Mouse (Mus musculus): Measurements from ENCODE around the gene Crocc2. TPM values are rescaled to one million over a fixed set of nuclear protein-coding genes. Genes with fewer than 3 reads are reported as not detected.

The Crocc2 gene
- total and polyA plus RNA-seq, 2 experiments from 2014 or later: 0.08 to 0.34 TPM

- DNase-seq (ENCODE audit: low spot score) (peak; percentile 77), ATAC-seq (ENCODE audit: insufficient read depth, low read depth) (peak; percentile 90)
- no peak for TF ChIP-seq CTCF (IDR thresholded peaks at IDR 0.05; ENCODE audit: low read depth)
- no peak for TF ChIP-seq EP300 (IDR thresholded peaks at IDR 0.05; ENCODE audit: low read depth)
- H3K9me3 ChIP-seq (replicated peaks; ENCODE audit: control insufficient read depth, low read length): no peaks in the 10 kb centered on the region
- no peaks in the 10 kb centered on the region for H3K36me3 ChIP-seq (replicated peaks; ENCODE audit: control insufficient read depth, insufficient read depth, low read length)
- H3K4me3 ChIP-seq (ENCODE audit: low read depth, low read length): no peak overlapping the region
- 0 out of 2 replicates have a peak, but pooled peaks cover 2% of the 10 kb centered on the region for H3K27me3 ChIP-seq (ENCODE audit: control insufficient read depth, insufficient read depth, low read length)
- peaks cover 26% of the 10 kb centered on the region for H3K4me1 ChIP-seq (ENCODE audit: control insufficient read depth, insufficient read depth)
- H3K27ac ChIP-seq (ENCODE audit: low read depth): peak overlapping the region; percentile 89
- 0 out of 2 replicates have a peak overlapping the region, but pooled peaks have one; percentile 16 for H3K4me2 ChIP-seq (ENCODE audit: low read depth, low read length)
- H3K9ac ChIP-seq (replicated peaks; ENCODE audit: low read depth, low read length): 0 out of 2 replicates have a peak overlapping the region, but pooled peaks have one; percentile 40
- WGBS: 47% methylated on average over 9 of the region's 9 CpGs
Measured at GRCm38 (mm10) chr1:93216839-93217497, 48.4 kb downstream of the Crocc2 start.

- ATAC-seq (ENCODE audit: insufficient read depth, low read depth) (peak; percentile 59), DNase-seq (ENCODE audit: low spot score) (peak; percentile 16)
- peak overlapping the region; percentile 40; the same call in 1 of the 2 replicates for H3K9ac ChIP-seq (replicated peaks; ENCODE audit: low read depth, low read length)
- no peaks in the 10 kb centered on the region for H3K36me3 ChIP-seq (replicated peaks; ENCODE audit: control insufficient read depth, insufficient read depth, low read length)
- H3K4me1 ChIP-seq (ENCODE audit: control insufficient read depth, insufficient read depth): peaks cover 26% of the 10 kb centered on the region
- 30% methylated on average over 7 of the region's 7 CpGs for WGBS
- TF ChIP-seq CTCF (IDR thresholded peaks at IDR 0.05; ENCODE audit: low read depth) (0 out of 2 replicates have a peak, but pooled peaks have one; percentile 18), EP300 (IDR thresholded peaks at IDR 0.05; ENCODE audit: low read depth) (no peak)
- H3K27me3 ChIP-seq (ENCODE audit: control insufficient read depth, insufficient read depth, low read length): no peaks in the 10 kb centered on the region
- peak overlapping the region; percentile 89 for H3K27ac ChIP-seq (ENCODE audit: low read depth)
- no peaks in the 10 kb centered on the region for H3K9me3 ChIP-seq (replicated peaks; ENCODE audit: control insufficient read depth, low read length)
- no peak overlapping the region for H3K4me3 ChIP-seq (ENCODE audit: low read depth, low read length)
- H3K4me2 ChIP-seq (ENCODE audit: low read depth, low read length): 0 out of 2 replicates have a peak overlapping the region, but pooled peaks have one; percentile 16
Measured at GRCm38 (mm10) chr1:93217530-93217929, 49.0 kb downstream of the Crocc2 start.

GRCm38 (mm10) chr1:93220776-93221175 is 52.3 kb downstream of the Crocc2 start:
- Histone ChIP-seq H3K9ac (replicated peaks; ENCODE audit: low read depth, low read length) (no peak overlapping the region), H3K4me1 (ENCODE audit: control insufficient read depth, insufficient read depth) (peaks cover 25% of the 10 kb centered on the region), H3K27me3 (ENCODE audit: control insufficient read depth, insufficient read depth, low read length) (no peaks in the 10 kb centered on the region), H3K4me2 (ENCODE audit: low read depth, low read length) (no peak overlapping the region), H3K9me3 (replicated peaks; ENCODE audit: control insufficient read depth, low read length) (no peaks in the 10 kb centered on the region), H3K36me3 (replicated peaks; ENCODE audit: control insufficient read depth, insufficient read depth, low read length) (no peaks in the 10 kb centered on the region), H3K27ac (ENCODE audit: low read depth) (no peak overlapping the region), H3K4me3 (ENCODE audit: low read depth, low read length) (no peak overlapping the region)
- ATAC-seq (ENCODE audit: insufficient read depth, low read depth): no peak
- WGBS: 80% methylated on average over 7 of the region's 7 CpGs
- no peak for TF ChIP-seq EP300 (IDR thresholded peaks at IDR 0.05; ENCODE audit: low read depth)
- no peak for TF ChIP-seq CTCF (IDR thresholded peaks at IDR 0.05; ENCODE audit: low read depth)
- no peak for DNase-seq (ENCODE audit: low spot score)

GRCm38 (mm10) chr1:93223972-93224371 is 55.4 kb downstream of the Crocc2 start:
- H3K36me3 ChIP-seq (replicated peaks; ENCODE audit: control insufficient read depth, insufficient read depth, low read length): no peaks in the 10 kb centered on the region
- DNase-seq (ENCODE audit: low spot score): no peak
- 0 out of 2 replicates have a peak, but pooled peaks cover 4% of the 10 kb centered on the region for H3K4me1 ChIP-seq (ENCODE audit: control insufficient read depth, insufficient read depth)
- no peaks in the 10 kb centered on the region for H3K9me3 ChIP-seq (replicated peaks; ENCODE audit: control insufficient read depth, low read length)
- WGBS: 14% methylated on average over 18 of the region's 18 CpGs
- no peak overlapping the region for H3K9ac ChIP-seq (replicated peaks; ENCODE audit: low read depth, low read length)
- no peak overlapping the region for H3K27ac ChIP-seq (ENCODE audit: low read depth)
- no peak overlapping the region for H3K4me2 ChIP-seq (ENCODE audit: low read depth, low read length)
- H3K4me3 ChIP-seq (ENCODE audit: low read depth, low read length): no peak overlapping the region
- H3K27me3 ChIP-seq (ENCODE audit: control insufficient read depth, insufficient read depth, low read length): no peaks in the 10 kb centered on the region
- peak; percentile 27; the same call in 1 of the 2 replicates for ATAC-seq (ENCODE audit: insufficient read depth, low read depth)
- no peak for TF ChIP-seq EP300 (IDR thresholded peaks at IDR 0.05; ENCODE audit: low read depth)
- TF ChIP-seq CTCF (IDR thresholded peaks at IDR 0.05; ENCODE audit: low read depth): peak; percentile 52

- H3K27me3 ChIP-seq (ENCODE audit: control insufficient read depth, insufficient read depth, low read length): no peaks in the 10 kb centered on the region
Measured at GRCm38 (mm10) chr1:93225226-93225625, 56.7 kb downstream of the Crocc2 start.

More at GRCm38 (mm10) chr1:93225226-93225625, 56.7 kb downstream of the Crocc2 start:
- Histone ChIP-seq H3K9ac (replicated peaks; ENCODE audit: low read depth, low read length) (no peak overlapping the region), H3K9me3 (replicated peaks; ENCODE audit: control insufficient read depth, low read length) (no peaks in the 10 kb centered on the region), H3K4me2 (ENCODE audit: low read depth, low read length) (no peak overlapping the region), H3K4me3 (ENCODE audit: low read depth, low read length) (no peak overlapping the region), H3K36me3 (replicated peaks; ENCODE audit: control insufficient read depth, insufficient read depth, low read length) (no peaks in the 10 kb centered on the region), H3K4me1 (ENCODE audit: control insufficient read depth, insufficient read depth) (0 out of 2 replicates have a peak, but pooled peaks cover 11% of the 10 kb centered on the region), H3K27ac (ENCODE audit: low read depth) (no peak overlapping the region)
- DNase-seq (ENCODE audit: low spot score) (no peak), ATAC-seq (ENCODE audit: insufficient read depth, low read depth) (no peak)
- TF ChIP-seq EP300 (IDR thresholded peaks at IDR 0.05; ENCODE audit: low read depth): no peak
- TF ChIP-seq CTCF (IDR thresholded peaks at IDR 0.05; ENCODE audit: low read depth): no peak
- WGBS: 42% methylated on average over 4 of the region's 4 CpGs

Data from heart, postnatal 0 days (tissue).